Mouse (Mus musculus) gastrocnemius, postnatal 4 days (tissue): ENCODE results near the gene Pibf1. TPM values are rescaled to one million over a fixed set of nuclear protein-coding genes. Genes with fewer than 3 reads are reported as not detected.

Experiments
- DNase-seq, 2 experiments: peaks; one replicate each; pipeline ENCODE4 v3.0.0; 2021 to 2022; ENCODE audit warnings: low spot score in 2 of 2, mixed read lengths in 2 of 2
- total RNA-seq, 2 experiments: library from RNA; stranded (reverse); gene quantifications; 2 replicates each; pipeline ENCODE4 v1.2.3; 2021

The Pibf1 gene
- total RNA-seq, 2 experiments from 2014 or later, result 13.6 to 15.1 TPM

DNA sequence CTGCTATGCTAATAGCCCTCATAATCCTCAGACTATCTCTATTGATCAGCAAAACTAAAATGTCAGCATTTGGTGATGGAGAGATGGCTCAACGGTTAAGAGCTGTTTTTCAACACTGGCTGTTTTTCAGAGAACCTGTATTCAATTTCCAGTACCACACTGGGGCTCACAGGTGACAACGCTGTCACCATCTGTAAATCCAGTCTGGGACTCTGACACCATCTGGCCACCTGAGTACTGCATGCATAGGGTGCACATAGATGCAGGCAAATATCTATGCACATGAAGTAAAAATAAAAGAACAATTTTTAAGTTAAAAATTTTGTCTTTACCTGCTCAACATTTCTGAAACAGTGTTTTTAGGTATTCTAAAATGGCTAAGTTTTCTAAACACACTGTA, 40.8 kb downstream of the Pibf1 start:
- no peak for DNase-seq

DNA sequence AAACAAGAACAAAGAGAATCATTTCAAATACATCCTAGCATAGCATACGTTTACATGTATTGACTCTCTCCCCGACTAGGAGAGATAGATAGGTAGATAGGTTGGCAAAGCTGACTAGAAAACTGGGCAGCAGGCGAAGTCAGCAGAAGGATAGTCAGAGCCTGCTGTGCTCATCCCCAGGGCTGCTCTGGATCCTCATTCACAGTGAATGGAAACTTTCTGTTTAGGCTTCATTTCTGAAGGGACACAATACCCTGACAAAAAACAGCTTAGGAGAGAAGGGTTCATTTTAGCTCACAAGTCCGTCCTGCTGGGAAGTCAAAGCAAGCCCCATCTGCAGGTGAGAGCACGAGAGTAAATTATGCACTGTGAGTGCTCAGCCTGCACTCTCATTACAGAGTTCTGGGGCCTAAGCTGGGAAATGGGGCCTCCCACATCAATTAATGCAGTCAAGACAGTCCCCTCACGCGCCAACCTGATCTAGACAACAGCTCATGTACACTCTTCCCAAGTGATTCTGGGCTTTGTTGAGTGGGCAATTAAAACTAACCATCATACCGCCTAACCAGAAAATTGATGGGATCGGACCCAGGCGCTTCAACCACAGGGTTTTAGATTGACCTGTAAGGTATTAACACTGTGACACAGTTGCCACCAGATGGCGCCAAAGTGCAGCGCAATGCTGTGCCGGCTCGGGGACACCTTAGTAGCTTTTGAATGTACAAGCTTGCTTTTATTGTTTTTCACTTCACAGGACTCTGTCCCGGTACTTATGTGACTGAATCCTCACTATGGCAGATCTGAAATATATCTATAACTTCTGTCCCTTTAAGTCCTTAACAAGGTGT, 42.8 kb downstream of the Pibf1 start:
- DNase-seq, result peak; percentile 72 to 80

DNA sequence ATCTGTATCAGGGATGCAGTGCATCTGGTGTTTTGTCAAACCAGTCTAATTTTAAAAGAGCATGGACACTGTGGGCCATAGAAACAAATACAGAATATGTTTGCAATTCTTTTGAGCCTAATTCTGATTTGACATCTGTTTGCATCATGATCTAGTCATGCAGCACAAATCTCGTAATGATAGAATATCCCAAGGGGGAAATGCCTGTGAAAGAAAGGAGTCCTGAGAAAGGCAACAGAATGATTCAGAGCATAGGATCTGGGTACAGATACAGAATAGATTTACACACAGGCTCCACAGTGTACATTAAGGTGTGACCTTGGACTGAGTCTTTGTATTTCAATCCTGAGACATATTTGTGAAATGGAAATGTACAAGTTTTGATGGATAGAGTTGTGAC, 47.6 kb downstream of the Pibf1 start:
- no peak for DNase-seq

DNA sequence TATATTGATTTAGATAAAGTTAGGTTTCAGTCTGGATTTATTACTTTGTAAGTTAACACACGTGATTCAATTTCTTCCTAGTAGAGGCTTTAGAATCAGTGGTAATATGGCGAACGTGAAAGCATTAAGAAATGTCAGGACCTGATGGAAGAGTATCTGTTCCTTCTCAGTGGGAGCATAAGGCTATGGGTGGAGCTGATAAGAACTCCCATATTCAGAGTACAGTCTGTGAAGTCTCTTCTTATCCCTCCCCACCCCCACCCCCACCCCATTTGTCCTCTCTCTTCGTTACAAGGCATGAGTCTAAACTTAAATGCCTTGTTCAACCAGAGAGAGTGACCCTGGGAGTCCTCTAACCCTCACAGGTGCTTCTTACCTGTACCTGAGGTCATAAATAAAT, 53.5 kb downstream of the Pibf1 start:
- DNase-seq, result no peak

- DNase-seq, result no peak
Measured at GRCm38 (mm10) chr14:99159940-99160339, 60.7 kb downstream of the Pibf1 start.

GRCm38 (mm10) chr14:99163051-99163450, 63.8 kb downstream of the Pibf1 start:
- no peak for DNase-seq

DNA sequence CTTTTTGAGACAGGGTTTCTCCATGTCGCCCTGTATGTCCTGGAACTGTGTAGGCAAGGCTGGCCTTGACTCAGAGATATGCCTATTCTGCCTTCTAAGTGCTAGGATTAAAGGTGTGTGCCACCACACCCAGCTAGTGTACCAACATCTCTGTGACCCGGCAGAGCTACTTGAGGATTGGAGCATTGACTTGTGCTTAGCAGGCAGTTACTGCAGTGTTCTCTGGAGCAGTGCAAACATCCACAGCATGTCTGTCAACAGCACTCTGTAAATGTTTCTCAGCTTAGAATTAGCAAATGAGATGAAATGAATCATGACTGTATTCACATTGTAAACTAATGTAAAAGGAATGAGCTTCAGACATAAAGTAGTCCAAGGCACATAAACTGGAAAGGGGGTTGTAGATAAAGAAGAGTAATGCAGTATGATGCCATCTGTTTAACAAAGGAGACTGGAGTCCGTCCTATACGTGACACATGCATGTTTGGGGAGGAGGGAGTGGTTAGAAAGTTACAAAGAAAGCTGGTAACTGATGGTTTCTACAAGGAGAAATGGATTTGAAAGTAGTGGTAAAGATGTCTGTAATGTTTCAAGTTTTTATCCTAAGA, 75.0 kb downstream of the Pibf1 start:
- no peak for DNase-seq

- DNase-seq, result no peak
Measured at GRCm38 (mm10) chr14:99176559-99176958, 77.3 kb downstream of the Pibf1 start.

- DNase-seq, result no peak
Measured at GRCm38 (mm10) chr14:99190153-99190790, 91.0 kb downstream of the Pibf1 start.

DNA sequence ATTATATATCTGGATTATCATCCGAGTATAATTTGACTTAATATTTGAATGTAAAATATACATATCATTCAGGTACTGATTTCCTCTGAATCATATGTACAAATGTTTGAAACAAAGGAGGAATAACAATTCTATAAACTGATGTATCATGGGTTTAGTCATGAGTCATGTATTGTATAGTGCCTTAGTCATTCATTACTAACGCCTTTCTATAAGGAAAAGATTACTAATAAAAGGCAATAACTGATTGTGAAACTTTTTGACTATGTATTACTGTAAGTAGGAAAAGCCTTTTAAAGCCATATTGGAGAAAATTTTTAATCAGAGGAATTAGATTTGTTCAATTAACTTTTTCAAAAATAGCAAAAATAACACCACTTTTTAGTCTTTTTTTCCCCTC, 106.6 kb downstream of the Pibf1 start:
- no peak for DNase-seq

- no peak for DNase-seq
Measured at GRCm38 (mm10) chr14:99206591-99206990, 107.4 kb downstream of the Pibf1 start.

GRCm38 (mm10) chr14:99210431-99210830, 111.2 kb downstream of the Pibf1 start:
- DNase-seq, result no peak

GRCm38 (mm10) chr14:99218396-99219012, 119.3 kb downstream of the Pibf1 start:
- no peak for DNase-seq

DNA sequence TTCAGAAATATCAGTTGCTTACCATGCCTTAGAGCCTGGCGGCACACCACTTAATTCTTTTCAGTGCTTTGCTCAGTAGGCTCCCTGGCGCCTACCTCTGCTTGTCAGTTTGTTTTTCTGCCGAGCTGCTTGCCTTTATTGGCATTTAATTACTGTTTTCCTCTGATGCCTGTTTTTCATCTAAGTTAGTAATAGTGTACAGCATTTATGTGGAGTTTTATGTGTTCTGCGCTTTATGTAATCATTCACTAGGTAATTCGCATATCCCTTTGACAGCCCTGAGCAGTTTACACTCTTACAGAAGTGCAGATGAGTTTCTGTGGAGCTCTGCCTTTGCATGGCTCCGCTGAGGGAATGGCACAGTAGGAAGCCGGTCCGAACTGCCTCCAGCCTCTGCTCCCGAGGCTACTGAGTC, 120.5 kb downstream of the Pibf1 start:
- no peak for DNase-seq

DNA sequence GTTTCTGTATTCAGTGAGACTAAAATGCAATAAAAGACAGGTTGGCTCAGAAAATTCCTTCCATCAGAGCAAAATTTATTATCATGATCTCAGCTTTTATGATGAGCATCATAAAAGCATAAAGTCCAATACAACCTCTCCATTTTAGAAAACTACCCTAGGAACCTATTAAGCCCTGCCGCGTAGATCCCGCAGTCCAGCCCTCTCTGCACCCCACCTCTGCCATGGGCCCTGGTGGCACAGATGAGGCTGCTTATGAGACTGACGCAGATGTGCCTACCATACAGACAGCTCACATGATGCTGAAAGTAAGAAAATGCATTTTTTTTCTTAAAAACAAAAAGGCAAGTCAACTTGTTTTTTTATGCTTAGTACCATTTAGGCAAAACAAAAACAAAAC, 126.7 kb downstream of the Pibf1 start:
- DNase-seq, result no peak

DNA sequence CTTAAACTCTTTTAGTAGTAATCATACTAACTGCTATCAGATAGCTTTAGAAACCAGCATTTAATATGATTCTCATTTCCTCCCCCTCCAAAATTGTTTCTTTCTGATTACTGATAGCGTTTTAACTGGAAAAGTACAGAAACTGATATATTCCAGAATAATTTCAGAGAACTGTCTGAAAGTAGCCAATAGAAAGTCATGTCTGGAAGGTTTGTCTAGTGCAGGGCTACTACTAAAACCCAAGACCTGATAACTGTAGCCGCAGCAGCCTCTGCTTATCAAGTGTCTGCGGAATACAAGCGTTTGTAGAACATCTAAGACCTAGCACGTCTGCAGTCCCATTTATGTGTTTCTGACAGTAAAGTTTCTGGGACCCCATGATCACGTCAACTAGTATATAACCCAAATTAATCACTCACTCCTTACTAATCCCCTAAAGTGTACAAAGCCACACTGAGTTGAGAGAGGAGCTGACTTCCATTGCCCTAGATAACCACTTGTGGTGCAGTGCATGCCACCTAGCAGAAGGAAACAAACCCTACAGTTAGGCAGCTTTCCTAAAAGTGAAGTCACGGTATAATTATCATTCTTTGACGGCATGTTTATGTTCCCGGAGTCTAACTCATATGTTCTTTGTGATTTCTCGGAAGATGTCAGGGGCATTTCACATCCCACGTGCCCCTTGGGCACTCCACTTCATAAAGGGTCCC, 130.0 kb downstream of the Pibf1 start:
- DNase-seq, result no peak

- no peak for DNase-seq
Measured at GRCm38 (mm10) chr14:99233056-99233455, 133.8 kb downstream of the Pibf1 start.

GRCm38 (mm10) chr14:99237115-99237514, 137.9 kb downstream of the Pibf1 start:
- no peak for DNase-seq

- no peak for DNase-seq
Measured at GRCm38 (mm10) chr14:99240563-99240962, 141.3 kb downstream of the Pibf1 start.

GRCm38 (mm10) chr14:99244508-99244907, 145.3 kb downstream of the Pibf1 start:
- DNase-seq, result no peak

DNA sequence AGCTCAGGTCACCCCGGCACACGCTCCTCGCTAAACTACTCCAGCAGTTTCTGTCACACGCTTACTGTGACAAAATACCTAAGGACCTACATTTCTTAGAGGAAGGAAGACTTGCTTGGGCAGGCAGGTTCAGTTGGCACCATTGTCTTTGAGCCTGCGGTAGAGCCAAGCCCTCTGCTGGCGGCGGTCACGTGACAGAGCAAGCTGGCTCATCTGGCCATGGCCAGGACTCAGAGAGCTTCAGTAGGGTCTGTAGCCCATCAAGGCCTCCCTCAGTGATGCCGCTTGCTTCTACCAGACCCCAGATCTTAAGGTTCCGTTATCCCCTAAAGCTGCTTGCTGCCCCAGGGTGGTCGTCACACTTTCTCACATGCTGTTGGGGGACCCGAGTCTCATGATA, 162.8 kb downstream of the Pibf1 start:
- no peak for DNase-seq
